Mouse (Mus musculus): ENCODE results near the gene Boc.

Boc gene

DNA sequence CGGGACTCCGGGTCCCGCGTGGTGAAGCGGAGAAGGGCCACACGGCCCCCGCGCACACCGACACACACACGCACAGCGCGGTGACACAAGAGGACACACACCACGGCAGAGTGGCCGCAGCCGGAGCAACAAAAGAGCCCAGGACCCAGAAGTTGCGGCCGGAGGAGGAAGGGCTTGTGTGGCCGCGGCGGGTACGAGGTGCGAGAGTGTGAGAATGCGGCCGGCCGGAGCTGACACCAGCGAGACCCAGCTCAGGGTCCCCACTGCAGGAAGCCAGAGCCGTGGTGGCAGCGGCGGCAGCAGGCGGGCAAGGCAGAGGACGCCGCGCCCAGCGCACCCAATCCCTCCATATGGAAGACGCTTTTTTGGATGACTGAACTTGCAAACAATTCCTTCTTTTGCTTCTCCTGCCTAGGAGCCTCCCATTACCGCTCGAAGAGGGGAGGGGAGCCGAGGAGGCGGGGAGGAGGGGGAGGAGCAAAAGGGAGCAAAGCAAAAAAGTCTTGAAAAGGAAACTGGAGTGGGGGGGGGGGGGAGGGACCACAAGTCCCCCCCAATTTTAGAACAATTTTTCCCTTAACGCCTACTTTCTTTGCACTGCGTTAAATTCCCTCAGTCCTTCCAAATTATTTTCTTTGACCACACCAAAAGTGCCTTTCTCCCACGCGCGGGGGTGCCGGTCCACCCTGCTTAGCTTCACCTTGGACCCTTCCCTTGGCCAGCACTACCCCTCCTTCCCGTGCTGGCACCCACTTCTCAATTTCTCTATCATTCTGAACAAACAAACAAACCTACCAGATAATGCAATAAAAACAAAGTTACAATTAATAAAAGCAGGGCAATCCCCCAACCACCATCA lies at the start of gene Boc:
Boc (minus strand) TSS at position 427 of the 859 bp plus-strand sequence.
- DNase-seq (ENCODE audit: extremely low spot score, low read depth, low spot score) = no peak

DNA sequence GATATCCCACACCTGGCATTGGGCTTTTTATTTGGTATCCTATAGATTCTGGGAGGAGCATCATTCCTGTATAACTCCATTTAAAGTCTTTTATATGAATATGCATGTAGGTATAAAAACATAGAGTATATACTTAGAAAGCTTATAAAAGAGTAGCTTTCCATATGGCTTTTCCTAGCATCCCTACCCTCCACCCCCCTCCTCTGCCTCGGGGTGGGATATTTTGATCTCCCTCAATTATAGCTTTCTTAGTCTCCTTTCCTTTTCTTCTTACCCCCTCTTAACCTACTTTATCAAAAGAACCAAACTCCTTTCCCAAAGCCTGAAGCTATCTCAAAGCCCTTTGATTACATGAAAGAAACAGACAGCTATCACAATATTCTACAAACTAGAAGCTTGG lies 47.9 kb upstream of the Boc start:
- DNase-seq (ENCODE audit: extremely low spot score, low read depth, low spot score) = no peak

GRCm38 (mm10) chr16:44604021-44604616 lies 45.4 kb upstream of the Boc start:
- DNase-seq (ENCODE audit: extremely low spot score, low read depth, low spot score) = no peak

GRCm38 (mm10) chr16:44601999-44602794 lies 43.5 kb upstream of the Boc start:
- DNase-seq (ENCODE audit: extremely low spot score, low read depth, low spot score) = no peak

GRCm38 (mm10) chr16:44601182-44601581 lies 42.5 kb upstream of the Boc start:
- no peak for DNase-seq (ENCODE audit: extremely low spot score, low read depth, low spot score)

DNA sequence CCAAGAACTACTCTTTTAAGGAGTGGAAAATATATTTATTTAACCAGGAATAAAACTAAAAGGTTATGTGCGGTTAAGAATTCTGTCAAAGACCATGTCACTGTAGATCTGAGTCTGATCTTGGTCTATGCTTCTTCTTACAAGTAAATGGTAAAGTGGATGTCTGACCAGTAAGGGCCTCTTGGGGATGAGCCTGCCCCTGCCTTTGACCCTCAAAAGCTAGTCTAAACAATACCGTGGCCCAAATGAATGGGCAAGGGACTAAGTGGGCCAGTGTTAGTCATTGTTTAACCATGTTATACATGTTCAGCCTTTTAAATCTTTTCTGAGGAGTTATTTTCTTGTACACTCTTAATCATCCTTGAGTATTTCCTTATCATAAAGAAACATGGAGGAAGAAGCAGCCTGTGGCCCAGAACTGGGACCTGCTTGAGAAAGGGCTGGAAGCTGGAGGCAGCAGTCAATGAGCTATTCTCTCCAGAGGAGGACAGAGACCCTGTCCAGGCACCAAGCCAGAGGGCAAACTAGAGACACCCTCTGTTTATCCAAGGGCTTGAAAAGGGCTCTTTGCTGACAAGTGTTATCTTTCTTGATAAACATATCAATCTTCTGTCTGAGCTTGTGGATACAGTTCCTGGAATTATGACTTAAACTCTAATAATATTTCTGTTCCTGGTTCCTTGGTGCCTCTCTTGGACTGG lies 38.6 kb upstream of the Boc start:
- no peak for DNase-seq (ENCODE audit: extremely low spot score, low read depth, low spot score)

DNA sequence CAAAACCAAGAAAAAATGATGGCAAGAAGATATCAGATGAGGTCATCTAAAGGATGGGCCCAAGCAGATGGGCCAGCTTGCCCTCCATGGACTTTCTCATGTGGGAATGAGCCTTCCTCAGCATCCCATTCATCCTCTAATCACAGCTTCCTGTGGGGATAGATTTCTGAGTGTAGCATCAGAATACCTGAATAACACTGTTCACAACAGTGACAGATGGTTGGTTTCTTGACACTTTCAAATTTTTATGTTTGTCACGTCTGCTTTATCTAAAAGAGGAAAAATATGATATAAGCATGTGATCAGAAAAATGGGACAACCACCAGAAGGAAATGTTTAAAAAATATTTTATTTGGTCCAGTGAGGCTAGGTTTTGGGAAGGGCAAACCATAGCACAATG lies 30.8 kb upstream of the Boc start:
- no peak for DNase-seq (ENCODE audit: extremely low spot score, low read depth, low spot score)

DNA sequence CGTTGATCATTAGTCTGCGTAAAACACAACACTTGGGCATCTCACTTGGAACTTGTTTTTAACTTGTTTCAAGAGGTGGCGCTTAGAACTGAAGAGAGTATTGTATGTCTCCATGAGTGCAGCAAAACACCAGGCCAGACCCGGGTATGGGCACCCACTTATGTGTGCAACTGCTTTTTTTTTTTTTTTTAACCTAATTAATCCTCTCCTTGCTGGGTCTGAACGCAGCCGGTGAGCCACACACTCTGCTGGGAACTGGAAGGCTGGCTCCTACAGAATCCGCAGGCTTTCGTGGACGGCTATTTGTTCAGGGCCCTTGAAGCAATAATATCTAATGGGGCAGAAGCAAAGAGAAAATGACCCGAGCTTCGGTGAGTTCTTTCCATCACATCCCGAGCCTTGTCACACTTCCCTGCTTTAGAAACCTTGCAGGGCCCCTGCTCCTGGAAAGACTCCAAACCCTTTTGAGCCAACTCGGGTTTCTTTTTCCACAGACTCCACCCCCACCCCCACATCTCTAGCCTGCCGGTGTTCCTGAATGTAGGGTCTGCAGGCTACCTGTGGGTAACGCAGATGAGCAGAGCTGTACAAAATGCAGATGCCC lies 20.8 kb upstream of the Boc start:
- DNase-seq (ENCODE audit: extremely low spot score, low read depth, low spot score) = no peak

DNA sequence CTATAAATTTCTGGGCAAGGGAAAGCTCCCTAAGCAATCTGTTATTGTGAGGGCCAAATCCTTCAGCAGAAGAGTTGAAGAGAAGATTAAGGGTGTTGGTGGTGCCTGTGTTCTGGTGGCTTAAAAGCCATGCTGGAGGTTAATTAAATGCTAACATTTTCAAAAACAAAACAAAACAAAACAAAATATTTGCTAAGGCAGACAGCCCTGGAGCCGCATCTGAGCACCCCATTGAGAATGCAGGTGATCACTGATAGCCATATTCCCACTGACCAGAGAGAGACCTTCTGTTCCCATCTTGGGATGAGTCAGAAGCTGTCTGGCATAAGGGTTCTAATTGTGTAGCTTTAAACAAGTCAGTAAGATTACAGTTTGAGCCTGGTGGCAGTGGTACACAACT lies 19.9 kb upstream of the Boc start:
- no peak for DNase-seq (ENCODE audit: extremely low spot score, low read depth, low spot score)

DNA sequence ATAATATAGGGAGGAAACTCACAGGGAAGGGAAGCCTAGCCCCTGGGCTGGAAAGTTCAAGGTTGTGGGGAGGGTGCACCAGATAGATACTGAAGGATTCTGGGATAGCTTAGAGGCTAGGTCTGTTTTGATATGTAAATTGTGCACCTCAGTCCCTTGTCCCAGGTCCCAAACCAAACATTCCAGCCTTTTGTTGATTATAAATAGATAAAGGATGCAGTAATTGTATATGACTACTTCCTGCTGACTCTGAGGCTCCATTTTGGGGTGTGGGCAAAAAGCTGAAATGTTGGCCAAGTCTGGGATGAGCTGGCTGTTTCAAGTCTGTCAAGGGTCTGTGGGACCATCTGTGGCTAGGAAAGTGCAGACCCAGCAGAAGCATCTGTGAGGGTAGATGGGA lies 9.4 kb upstream of the Boc start:
- no peak for DNase-seq (ENCODE audit: extremely low spot score, low read depth, low spot score)

- DNase-seq (ENCODE audit: extremely low spot score, low read depth, low spot score) = no peak
Observed at GRCm38 (mm10) chr16:44565328-44566210, 6.9 kb upstream of the Boc start.

DNA sequence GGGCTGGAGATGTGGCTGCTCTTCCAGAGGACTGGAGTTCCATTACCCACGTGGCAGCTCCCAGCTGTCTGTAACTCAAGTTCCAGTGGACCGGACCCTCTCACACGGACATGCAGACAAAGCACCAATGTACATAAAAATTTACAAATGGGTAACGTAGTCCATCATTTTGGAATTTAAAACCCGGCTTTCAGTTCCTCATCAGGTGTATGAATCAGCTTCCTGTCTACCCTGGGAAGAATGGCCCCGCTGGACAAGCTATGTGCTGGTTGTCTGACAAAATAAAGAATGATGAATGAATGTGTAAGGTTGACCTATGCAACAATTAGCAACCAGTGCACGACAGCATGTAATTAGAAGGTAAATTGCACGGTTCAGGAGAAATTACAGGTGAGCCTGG lies 5.7 kb upstream of the Boc start:
- no peak for DNase-seq (ENCODE audit: extremely low spot score, low read depth, low spot score)

DNA sequence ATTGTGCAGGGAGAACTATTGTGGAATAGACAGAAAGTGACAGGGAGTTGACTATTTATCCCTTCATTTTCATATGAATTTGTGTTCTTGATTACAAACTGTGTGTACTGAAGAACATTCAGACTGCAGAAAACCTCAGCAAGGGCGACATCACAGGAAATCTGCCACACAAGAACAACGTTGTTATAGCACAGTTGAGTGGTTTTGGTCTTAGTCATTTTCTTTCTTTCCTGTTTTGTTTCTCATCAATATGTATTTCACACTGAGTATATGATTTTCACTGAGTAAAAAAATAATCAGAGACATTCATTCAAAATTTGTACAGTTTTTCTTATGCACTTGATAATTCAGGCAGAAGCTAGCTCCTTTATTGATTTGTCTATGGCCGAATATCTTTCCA lies 3.4 kb upstream of the Boc start:
- no peak for DNase-seq (ENCODE audit: extremely low spot score, low read depth, low spot score)

DNA sequence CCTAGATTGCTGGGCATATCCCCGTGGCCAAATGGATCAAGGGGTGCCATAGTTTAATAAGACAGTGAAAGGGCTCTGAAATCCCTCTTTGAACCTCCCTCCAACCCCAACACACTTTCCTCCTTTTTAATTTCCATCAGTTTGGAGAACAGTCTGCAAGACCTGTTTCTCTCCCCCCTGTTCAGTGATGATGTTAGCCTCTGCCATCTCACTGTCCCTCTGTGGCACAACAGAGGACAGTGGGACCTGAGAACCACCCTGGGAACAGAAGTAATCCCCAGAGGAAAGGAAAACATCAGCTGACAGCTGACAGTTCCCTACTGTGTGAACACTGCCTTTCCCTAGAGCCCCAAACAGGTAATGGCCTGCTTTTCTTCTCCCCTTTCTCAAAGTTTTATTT lies 1.5 kb upstream of the Boc start:
- DNase-seq (ENCODE audit: extremely low spot score, low read depth, low spot score) = no peak

DNA sequence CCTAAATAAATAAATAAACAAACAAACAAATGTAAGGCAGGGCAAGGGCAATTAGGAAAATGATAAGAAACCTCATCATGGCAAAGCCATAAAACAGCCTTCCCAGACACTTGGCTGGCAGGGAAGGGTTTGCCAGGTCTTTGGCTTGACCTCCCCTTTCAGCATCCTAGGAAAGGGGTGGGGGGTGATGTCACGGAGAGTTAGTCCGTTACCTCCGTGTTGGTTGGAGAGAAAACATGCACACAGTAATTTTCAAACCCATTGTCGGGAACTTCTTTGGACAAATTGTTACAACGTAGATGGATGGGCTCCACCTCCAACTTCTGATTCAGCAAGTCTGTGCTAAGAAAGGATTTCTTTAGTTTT lies 616 bp upstream of the Boc start:
- no peak for DNase-seq (ENCODE audit: extremely low spot score, low read depth, low spot score)

DNA sequence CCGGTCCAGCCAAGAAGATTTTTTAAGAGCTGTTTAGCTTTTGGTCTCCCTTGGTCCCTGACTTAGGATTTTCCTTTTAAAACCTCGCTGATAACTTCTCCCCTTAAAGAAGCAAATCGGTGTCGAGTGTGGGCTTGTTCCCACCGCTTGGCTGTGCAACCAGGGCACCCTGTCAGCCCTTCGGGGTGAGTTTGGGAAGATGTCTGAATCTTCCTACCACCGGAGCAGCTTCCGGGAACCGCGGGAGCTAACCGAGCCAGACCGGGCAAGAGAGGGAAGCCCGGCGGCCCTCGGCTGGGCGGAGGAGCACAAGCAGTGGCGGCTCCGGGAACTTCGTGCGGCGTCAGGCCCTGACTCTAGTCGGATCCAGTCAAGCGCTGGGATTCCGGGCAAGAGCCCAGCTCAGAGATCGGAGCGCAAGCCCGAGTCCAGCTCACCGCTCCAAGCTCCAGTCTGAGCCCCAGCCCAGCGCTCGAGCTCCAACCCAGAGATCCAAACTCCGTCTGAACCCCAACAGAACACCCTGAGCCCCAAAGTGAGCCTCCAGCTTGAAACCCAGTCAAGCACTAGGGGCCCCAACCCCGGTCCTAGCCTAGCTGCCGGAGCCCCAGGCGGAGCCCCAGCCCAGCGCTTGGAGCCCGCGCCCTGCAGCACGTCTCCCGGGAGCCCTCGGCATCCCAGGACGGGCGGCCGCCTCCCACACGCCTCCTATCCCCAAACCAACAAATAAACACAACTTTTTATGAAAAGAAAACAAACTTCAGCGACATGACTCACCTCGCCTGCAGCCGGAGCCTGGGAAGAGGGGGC lies 831 bp downstream of the Boc start:
- no peak for DNase-seq (ENCODE audit: extremely low spot score, low read depth, low spot score)

DNA sequence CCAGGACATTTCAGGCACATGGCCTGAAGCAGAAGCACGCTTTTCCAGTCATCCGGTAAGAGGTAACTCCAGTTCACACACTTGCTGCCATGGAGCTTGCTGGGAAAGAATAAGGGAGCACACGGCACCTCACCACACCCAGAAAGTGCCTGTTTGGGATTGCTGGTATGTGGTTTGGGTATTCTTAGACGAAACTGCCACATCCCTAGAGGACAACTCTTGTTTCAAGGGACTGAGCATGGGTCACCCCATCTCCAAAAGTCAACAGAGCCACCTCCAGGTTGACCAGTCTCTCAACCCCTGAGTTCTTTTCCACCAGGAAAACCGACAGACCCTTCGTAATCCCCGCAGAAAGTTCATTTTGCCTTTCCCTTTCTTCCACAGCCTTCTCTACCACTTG lies 1.6 kb downstream of the Boc start:
- no peak for DNase-seq (ENCODE audit: extremely low spot score, low read depth, low spot score)

- DNase-seq (ENCODE audit: extremely low spot score, low read depth, low spot score) = no peak
Observed at GRCm38 (mm10) chr16:44555791-44556709, 2.6 kb downstream of the Boc start.
